Mouse (Mus musculus): ENCODE data around the gene Cactin. TPM values are rescaled to one million over a fixed set of nuclear protein-coding genes. Genes with fewer than 3 reads are reported as not detected.

Gene Cactin
- polyA plus RNA-seq, 1 experiment from 2014 or later = 44.2 TPM

GRCm38 (mm10) chr10:81309571-81309970 lies 11.3 kb upstream of the Cactin start:
- no peak for ATAC-seq (replicated peaks; ENCODE audit: low FRiP score)
- WGBS = 90% methylated on average over 5 of the region's 5 CpGs
- no peak overlapping the region for H3K4me2 ChIP-seq

GRCm38 (mm10) chr10:81313581-81313980 lies 7.3 kb upstream of the Cactin start:
- ATAC-seq (replicated peaks; ENCODE audit: low FRiP score) = no peak
- Histone ChIP-seq H3K4me1 (peaks cover 45% of the 10 kb centered on the region), H3K27ac (no peak overlapping the region), H3K9me3 (replicated peaks) (no peaks in the 10 kb centered on the region), H3K27me3 (no peaks in the 10 kb centered on the region), H3K36me3 (peaks cover 87% of the 10 kb centered on the region), H3K4me3 (replicated peaks) (no peak overlapping the region), H3K9ac (no peak overlapping the region), H3K4me2 (no peak overlapping the region)
- 93% methylated on average over 13 of the region's 13 CpGs for WGBS

More at GRCm38 (mm10) chr10:81309571-81309970, 11.3 kb upstream of the Cactin start:
- Histone ChIP-seq H3K9me3 (replicated peaks) (no peaks in the 10 kb centered on the region), H3K36me3 (peaks cover 94% of the 10 kb centered on the region), H3K4me3 (replicated peaks) (no peak overlapping the region), H3K27ac (no peak overlapping the region), H3K4me1 (peaks cover 24% of the 10 kb centered on the region), H3K27me3 (no peaks in the 10 kb centered on the region), H3K9ac (no peak overlapping the region)

- H3K27ac ChIP-seq = no peak overlapping the region
Observed at GRCm38 (mm10) chr10:81314201-81314600, 6.7 kb upstream of the Cactin start.

GRCm38 (mm10) chr10:81315587-81315986 lies 5.3 kb upstream of the Cactin start:
- Histone ChIP-seq H3K4me1 (peaks cover 59% of the 10 kb centered on the region), H3K9me3 (replicated peaks) (no peaks in the 10 kb centered on the region), H3K4me3 (replicated peaks) (no peak overlapping the region), H3K4me2 (no peak overlapping the region), H3K36me3 (peaks cover 72% of the 10 kb centered on the region), H3K27me3 (no peaks in the 10 kb centered on the region), H3K27ac (0 out of 2 replicates have a peak overlapping the region, but pooled peaks have one; percentile 83), H3K9ac (no peak overlapping the region)
- 91% methylated on average over 16 of the region's 16 CpGs for WGBS
- ATAC-seq (replicated peaks; ENCODE audit: low FRiP score) = no peak

More at GRCm38 (mm10) chr10:81314201-81314600, 6.7 kb upstream of the Cactin start:
- Histone ChIP-seq H3K4me1 (peaks cover 51% of the 10 kb centered on the region), H3K36me3 (peaks cover 86% of the 10 kb centered on the region), H3K9me3 (replicated peaks) (no peaks in the 10 kb centered on the region), H3K27me3 (no peaks in the 10 kb centered on the region), H3K9ac (no peak overlapping the region), H3K4me3 (replicated peaks) (no peak overlapping the region), H3K4me2 (no peak overlapping the region)
- no peak for ATAC-seq (replicated peaks; ENCODE audit: low FRiP score)
- WGBS = 80% methylated on average over 7 of the region's 7 CpGs

- 33% methylated on average over 16 of the region's 16 CpGs for WGBS
- H3K9ac ChIP-seq = peak overlapping the region; percentile 49
- peaks cover 56% of the 10 kb centered on the region for H3K4me1 ChIP-seq
- no peak; the same call in 1 of the 2 replicates for ATAC-seq (replicated peaks; ENCODE audit: low FRiP score)
- peak overlapping the region; percentile 37 for H3K4me3 ChIP-seq (replicated peaks)
- H3K4me2 ChIP-seq = peak overlapping the region; percentile 66
- H3K9me3 ChIP-seq (replicated peaks) = no peaks in the 10 kb centered on the region
- peaks cover 63% of the 10 kb centered on the region for H3K36me3 ChIP-seq
- peak overlapping the region; percentile 83 for H3K27ac ChIP-seq
- no peaks in the 10 kb centered on the region for H3K27me3 ChIP-seq
Observed at GRCm38 (mm10) chr10:81316338-81317060, 4.4 kb upstream of the Cactin start.

- peak; percentile 10 for ATAC-seq (replicated peaks; ENCODE audit: low FRiP score)
- WGBS = 6% methylated on average over 19 of the region's 20 CpGs
Observed at GRCm38 (mm10) chr10:81317273-81317672, 3.6 kb upstream of the Cactin start.

GRCm38 (mm10) chr10:81318589-81319329 lies 2.1 kb upstream of the Cactin start:
- no peaks in the 10 kb centered on the region for H3K27me3 ChIP-seq
- no peak for ATAC-seq (replicated peaks; ENCODE audit: low FRiP score)
- 88% methylated on average over 13 of the region's 13 CpGs for WGBS
- peaks cover 61% of the 10 kb centered on the region for H3K4me1 ChIP-seq
- H3K9me3 ChIP-seq (replicated peaks) = no peaks in the 10 kb centered on the region
- H3K9ac ChIP-seq = peak overlapping the region; percentile 54
- peaks cover 58% of the 10 kb centered on the region for H3K36me3 ChIP-seq
- peak overlapping the region; percentile 79 for H3K4me2 ChIP-seq
- H3K27ac ChIP-seq = peak overlapping the region; percentile 93
- peak overlapping the region; percentile 98; the same call in 1 of the 2 replicates for H3K4me3 ChIP-seq (replicated peaks)

More at GRCm38 (mm10) chr10:81317273-81317672, 3.6 kb upstream of the Cactin start:
- Histone ChIP-seq H3K27me3 (no peaks in the 10 kb centered on the region), H3K36me3 (peaks cover 58% of the 10 kb centered on the region), H3K9ac (peak overlapping the region; percentile 49), H3K27ac (peak overlapping the region; percentile 83), H3K4me2 (peak overlapping the region; percentile 66), H3K9me3 (replicated peaks) (no peaks in the 10 kb centered on the region), H3K4me3 (replicated peaks) (peak overlapping the region; percentile 37), H3K4me1 (peaks cover 59% of the 10 kb centered on the region)

GRCm38 (mm10) chr10:81319330-81319699 lies 1.6 kb upstream of the Cactin start:
- H3K9ac ChIP-seq = peak overlapping the region; percentile 54
- peak overlapping the region; percentile 98 for H3K4me3 ChIP-seq (replicated peaks)
- no peaks in the 10 kb centered on the region for H3K9me3 ChIP-seq (replicated peaks)
- no peak for ATAC-seq (replicated peaks; ENCODE audit: low FRiP score)
- peaks cover 64% of the 10 kb centered on the region for H3K4me1 ChIP-seq
- H3K27me3 ChIP-seq = no peaks in the 10 kb centered on the region
- peak overlapping the region; percentile 93 for H3K27ac ChIP-seq
- peak overlapping the region; percentile 79 for H3K4me2 ChIP-seq
- WGBS = 34% methylated on average over 8 of the region's 8 CpGs
- peaks cover 58% of the 10 kb centered on the region for H3K36me3 ChIP-seq

- H3K36me3 ChIP-seq = peaks cover 58% of the 10 kb centered on the region
- 1% methylated on average over 38 of the region's 38 CpGs for WGBS
- ATAC-seq (replicated peaks; ENCODE audit: low FRiP score) = no peak; the same call in 1 of the 2 replicates
- H3K9me3 ChIP-seq (replicated peaks) = no peaks in the 10 kb centered on the region
- H3K4me1 ChIP-seq = peaks cover 64% of the 10 kb centered on the region
- H3K4me3 ChIP-seq (replicated peaks) = peak overlapping the region; percentile 98
- H3K4me2 ChIP-seq = peak overlapping the region; percentile 79
- peak overlapping the region; percentile 54 for H3K9ac ChIP-seq
- H3K27me3 ChIP-seq = no peaks in the 10 kb centered on the region
- peak overlapping the region; percentile 93 for H3K27ac ChIP-seq
Observed at GRCm38 (mm10) chr10:81319741-81320549, 958 bp upstream of the Cactin start.

- Histone ChIP-seq H3K4me3 (replicated peaks) (peak overlapping the region; percentile 98), H3K27ac (peak overlapping the region; percentile 93), H3K27me3 (no peaks in the 10 kb centered on the region), H3K36me3 (peaks cover 60% of the 10 kb centered on the region), H3K4me2 (peak overlapping the region; percentile 79), H3K9me3 (replicated peaks) (no peaks in the 10 kb centered on the region), H3K9ac (peak overlapping the region; percentile 96), H3K4me1 (peaks cover 61% of the 10 kb centered on the region)
- no peak for ATAC-seq (replicated peaks; ENCODE audit: low FRiP score)
- 3% methylated on average over 20 of the region's 20 CpGs for WGBS
Observed at GRCm38 (mm10) chr10:81321436-81321835, 533 bp downstream of the Cactin start.

GRCm38 (mm10) chr10:81322444-81322843 lies 1.5 kb downstream of the Cactin start:
- 92% methylated on average over 27 of the region's 27 CpGs for WGBS
- ATAC-seq (replicated peaks; ENCODE audit: low FRiP score) = no peak
- Histone ChIP-seq H3K4me2 (peak overlapping the region; percentile 79), H3K36me3 (peaks cover 69% of the 10 kb centered on the region), H3K27ac (no peak overlapping the region), H3K4me3 (replicated peaks) (peak overlapping the region; percentile 98), H3K9ac (peak overlapping the region; percentile 96; the same call in 1 of the 2 replicates), H3K27me3 (no peaks in the 10 kb centered on the region), H3K4me1 (peaks cover 51% of the 10 kb centered on the region), H3K9me3 (replicated peaks) (no peaks in the 10 kb centered on the region)
